Mouse (Mus musculus): ENCODE results near the gene Fbn1. TPM values are rescaled to one million over a fixed set of nuclear protein-coding genes. Genes with fewer than 3 reads are reported as not detected.

Fbn1 gene
- polyA plus RNA-seq, 1 experiment from 2014 or later: 2.1 TPM

- Histone ChIP-seq H3K4me3 (ENCODE audit: low read length) (no peak overlapping the region), H3K27me3 (replicated peaks; ENCODE audit: control insufficient read depth, insufficient read depth, low read length) (no peaks in the 10 kb centered on the region), H3K27ac (ENCODE audit: low read depth, low read length) (no peak overlapping the region), H3K36me3 (ENCODE audit: control insufficient read depth, insufficient read depth, low read length) (peaks cover 15% of the 10 kb centered on the region), H3K4me1 (ENCODE audit: control insufficient read depth, insufficient read depth, low read depth, low read length) (no peaks in the 10 kb centered on the region), H3K4me2 (ENCODE audit: low read length) (no peak overlapping the region), H3K9ac (ENCODE audit: low read depth, low read length) (no peak overlapping the region), H3K9me3 (ENCODE audit: control insufficient read depth, low read length) (no peaks in the 10 kb centered on the region)
- ATAC-seq: no peak
- WGBS: 88% methylated on average over 16 of the region's 16 CpGs
Measured at GRCm38 (mm10) chr2:125314169-125314925, 193.4 kb downstream of the Fbn1 start.

- Histone ChIP-seq H3K9me3 (ENCODE audit: control insufficient read depth, low read length) (no peaks in the 10 kb centered on the region), H3K36me3 (ENCODE audit: control insufficient read depth, insufficient read depth, low read length) (peaks cover 19% of the 10 kb centered on the region), H3K9ac (ENCODE audit: low read depth, low read length) (no peak overlapping the region), H3K4me3 (ENCODE audit: low read length) (no peak overlapping the region), H3K4me1 (ENCODE audit: control insufficient read depth, insufficient read depth, low read depth, low read length) (no peaks in the 10 kb centered on the region), H3K4me2 (ENCODE audit: low read length) (no peak overlapping the region), H3K27me3 (replicated peaks; ENCODE audit: control insufficient read depth, insufficient read depth, low read length) (no peaks in the 10 kb centered on the region), H3K27ac (ENCODE audit: low read depth, low read length) (no peak overlapping the region)
- no peak for ATAC-seq
- 93% methylated on average over 10 of the region's 10 CpGs for WGBS
Measured at GRCm38 (mm10) chr2:125309710-125310109, 198.1 kb downstream of the Fbn1 start.

DNA sequence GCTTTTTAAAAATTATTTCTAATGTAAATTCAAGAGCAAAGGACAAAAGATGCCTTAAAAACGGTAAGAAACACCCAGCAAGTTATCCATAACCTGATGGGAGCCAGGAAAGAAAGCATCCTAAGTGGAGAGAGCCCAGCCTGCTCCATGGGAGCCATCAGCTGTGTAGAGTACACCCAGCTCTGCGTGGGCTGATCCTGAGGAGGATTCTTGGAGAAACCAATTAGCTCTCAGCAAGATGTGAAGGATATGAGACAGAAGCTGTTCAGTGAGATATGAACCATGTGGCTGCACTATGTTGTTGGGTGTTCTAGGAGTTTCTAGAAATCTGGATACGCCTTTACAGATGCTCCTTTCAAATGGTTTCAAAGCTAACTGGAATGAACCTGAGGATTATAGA lies 202.1 kb downstream of the Fbn1 start:
- H3K9ac ChIP-seq (ENCODE audit: low read depth, low read length): no peak overlapping the region
- WGBS: 76% methylated on average over 3 of the region's 3 CpGs
- H3K27me3 ChIP-seq (replicated peaks; ENCODE audit: control insufficient read depth, insufficient read depth, low read length): no peaks in the 10 kb centered on the region
- H3K4me1 ChIP-seq (ENCODE audit: control insufficient read depth, insufficient read depth, low read depth, low read length): no peaks in the 10 kb centered on the region
- H3K27ac ChIP-seq (ENCODE audit: low read depth, low read length): no peak overlapping the region
- no peak overlapping the region for H3K4me3 ChIP-seq (ENCODE audit: low read length)
- H3K4me2 ChIP-seq (ENCODE audit: low read length): no peak overlapping the region
- H3K9me3 ChIP-seq (ENCODE audit: control insufficient read depth, low read length): no peaks in the 10 kb centered on the region
- H3K36me3 ChIP-seq (ENCODE audit: control insufficient read depth, insufficient read depth, low read length): peaks cover 8% of the 10 kb centered on the region; the same call in 1 of the 2 replicates
- no peak for ATAC-seq

GRCm38 (mm10) chr2:125304746-125305145 lies 203.0 kb downstream of the Fbn1 start:
- WGBS: 83% methylated on average over 3 of the region's 3 CpGs

DNA sequence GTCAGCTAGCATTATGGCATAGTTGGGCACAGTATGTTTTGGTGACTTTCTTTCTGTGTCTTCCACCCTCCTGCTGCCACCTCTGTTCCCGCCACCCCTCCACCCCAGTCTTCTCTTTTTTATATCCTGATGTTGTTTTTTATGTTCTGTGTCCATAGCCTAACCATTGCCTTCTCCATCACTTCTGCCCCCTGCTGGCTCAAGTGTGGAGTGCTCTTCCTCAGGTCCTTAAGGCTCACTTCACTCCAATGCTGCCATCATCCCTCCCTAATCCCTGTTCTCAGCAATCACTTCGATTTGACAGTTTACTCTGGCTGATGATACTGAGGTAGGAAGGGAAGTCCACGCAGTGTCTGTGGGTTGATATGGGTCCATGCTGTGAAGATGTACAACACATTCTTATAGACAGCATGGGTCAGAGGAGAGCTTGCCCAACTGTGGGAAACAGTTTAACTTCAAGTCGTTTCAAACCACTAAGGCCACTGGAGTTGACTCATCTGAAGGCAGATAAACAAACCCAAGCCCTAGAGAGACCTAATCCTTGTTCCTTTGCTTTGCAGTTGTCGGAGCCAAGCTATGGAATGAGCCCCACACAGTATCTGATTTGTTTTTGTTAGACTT lies 203.9 kb downstream of the Fbn1 start:
- Histone ChIP-seq H3K9ac (ENCODE audit: low read depth, low read length) (no peak overlapping the region), H3K27me3 (replicated peaks; ENCODE audit: control insufficient read depth, insufficient read depth, low read length) (no peaks in the 10 kb centered on the region), H3K9me3 (ENCODE audit: control insufficient read depth, low read length) (no peaks in the 10 kb centered on the region), H3K4me2 (ENCODE audit: low read length) (no peak overlapping the region), H3K4me3 (ENCODE audit: low read length) (no peak overlapping the region), H3K36me3 (ENCODE audit: control insufficient read depth, insufficient read depth, low read length) (peaks cover 1% of the 10 kb centered on the region; the same call in 1 of the 2 replicates), H3K27ac (ENCODE audit: low read depth, low read length) (no peak overlapping the region), H3K4me1 (ENCODE audit: control insufficient read depth, insufficient read depth, low read depth, low read length) (no peaks in the 10 kb centered on the region)
- ATAC-seq: no peak
- 85% methylated on average over 5 of the region's 5 CpGs for WGBS

More at GRCm38 (mm10) chr2:125304746-125305145, 203.0 kb downstream of the Fbn1 start:
- Histone ChIP-seq H3K36me3 (ENCODE audit: control insufficient read depth, insufficient read depth, low read length) (peaks cover 8% of the 10 kb centered on the region; the same call in 1 of the 2 replicates), H3K9me3 (ENCODE audit: control insufficient read depth, low read length) (no peaks in the 10 kb centered on the region), H3K4me3 (ENCODE audit: low read length) (no peak overlapping the region), H3K4me2 (ENCODE audit: low read length) (no peak overlapping the region), H3K9ac (ENCODE audit: low read depth, low read length) (no peak overlapping the region), H3K27me3 (replicated peaks; ENCODE audit: control insufficient read depth, insufficient read depth, low read length) (no peaks in the 10 kb centered on the region), H3K4me1 (ENCODE audit: control insufficient read depth, insufficient read depth, low read depth, low read length) (no peaks in the 10 kb centered on the region), H3K27ac (ENCODE audit: low read depth, low read length) (no peak overlapping the region)
- ATAC-seq: no peak

DNA sequence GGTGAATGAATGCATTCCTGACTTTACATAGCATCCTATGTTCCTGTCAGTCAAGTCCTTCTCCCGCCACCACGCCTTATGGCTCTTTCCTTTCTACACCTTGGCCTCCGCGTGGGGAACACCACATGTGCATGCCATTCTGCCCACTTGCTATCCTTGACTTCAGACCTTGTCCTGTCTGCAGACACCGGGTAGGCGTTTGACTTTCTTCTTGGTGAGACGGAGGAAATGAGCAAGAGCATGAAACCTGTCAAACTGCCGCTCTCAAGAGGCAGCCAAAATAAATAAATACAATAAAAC lies 205.2 kb downstream of the Fbn1 start:
- no peak for ATAC-seq

DNA sequence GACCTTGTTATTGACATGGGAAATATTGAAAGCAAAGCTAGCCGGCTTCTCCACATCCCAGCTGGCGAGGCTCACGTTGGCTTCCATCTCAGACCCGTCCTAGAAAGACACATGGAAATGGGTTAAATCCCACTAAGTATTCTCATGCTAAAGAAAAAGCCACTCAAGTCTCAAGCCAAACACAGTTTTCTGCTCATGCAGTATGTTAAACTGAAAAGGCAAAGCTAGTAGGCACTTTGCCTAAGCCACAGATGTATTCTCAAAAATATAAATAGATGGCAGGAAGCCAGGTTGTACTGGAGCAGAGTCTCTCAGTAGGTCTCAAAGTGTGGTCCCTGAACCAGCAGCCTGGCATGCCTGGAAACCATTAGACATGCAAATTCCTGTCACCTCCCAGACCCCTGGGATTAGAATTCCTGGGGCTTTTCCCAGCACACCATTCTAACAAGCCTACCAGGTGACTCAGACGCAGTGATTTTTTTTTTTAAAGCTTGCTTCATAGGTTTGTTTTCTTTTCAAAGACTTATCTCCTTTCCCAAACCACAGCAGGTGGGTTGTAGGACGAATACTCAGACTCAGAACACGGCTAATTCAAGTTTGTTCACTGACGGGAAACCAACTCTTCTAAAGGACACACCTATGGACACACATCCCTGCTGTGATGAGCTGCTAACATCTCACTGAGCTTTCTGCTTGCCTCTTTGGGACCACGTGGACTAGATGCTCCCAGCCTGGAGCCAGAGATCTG lies 205.7 kb downstream of the Fbn1 start:
- no peaks in the 10 kb centered on the region; the same call in 1 of the 2 replicates for H3K36me3 ChIP-seq (ENCODE audit: control insufficient read depth, insufficient read depth, low read length)

More for the DNA sequence above, 205.2 kb downstream of the Fbn1 start:
- 82% methylated on average over 8 of the region's 8 CpGs for WGBS
- H3K36me3 ChIP-seq (ENCODE audit: control insufficient read depth, insufficient read depth, low read length): no peaks in the 10 kb centered on the region; the same call in 1 of the 2 replicates
- no peak overlapping the region for H3K4me2 ChIP-seq (ENCODE audit: low read length)
- no peaks in the 10 kb centered on the region for H3K27me3 ChIP-seq (replicated peaks; ENCODE audit: control insufficient read depth, insufficient read depth, low read length)
- no peak overlapping the region for H3K4me3 ChIP-seq (ENCODE audit: low read length)
- no peak overlapping the region for H3K9ac ChIP-seq (ENCODE audit: low read depth, low read length)
- H3K9me3 ChIP-seq (ENCODE audit: control insufficient read depth, low read length): no peaks in the 10 kb centered on the region
- no peaks in the 10 kb centered on the region for H3K4me1 ChIP-seq (ENCODE audit: control insufficient read depth, insufficient read depth, low read depth, low read length)
- no peak overlapping the region for H3K27ac ChIP-seq (ENCODE audit: low read depth, low read length)

GRCm38 (mm10) chr2:125298841-125299240 lies 209.0 kb downstream of the Fbn1 start:
- no peaks in the 10 kb centered on the region for H3K27me3 ChIP-seq (replicated peaks; ENCODE audit: control insufficient read depth, insufficient read depth, low read length)
- no peaks in the 10 kb centered on the region for H3K4me1 ChIP-seq (ENCODE audit: control insufficient read depth, insufficient read depth, low read depth, low read length)
- no peak for ATAC-seq
- H3K9me3 ChIP-seq (ENCODE audit: control insufficient read depth, low read length): no peaks in the 10 kb centered on the region
- H3K4me2 ChIP-seq (ENCODE audit: low read length): no peak overlapping the region
- no peak overlapping the region for H3K27ac ChIP-seq (ENCODE audit: low read depth, low read length)
- no peak overlapping the region for H3K9ac ChIP-seq (ENCODE audit: low read depth, low read length)
- no peak overlapping the region for H3K4me3 ChIP-seq (ENCODE audit: low read length)
- WGBS: 100% methylated on average over 1 of the region's 1 CpGs
- no peaks in the 10 kb centered on the region; the same call in 1 of the 2 replicates for H3K36me3 ChIP-seq (ENCODE audit: control insufficient read depth, insufficient read depth, low read length)

More for the DNA sequence above, 205.7 kb downstream of the Fbn1 start:
- H3K27me3 ChIP-seq (replicated peaks; ENCODE audit: control insufficient read depth, insufficient read depth, low read length): no peaks in the 10 kb centered on the region
- H3K4me3 ChIP-seq (ENCODE audit: low read length): no peak overlapping the region
- no peak overlapping the region for H3K9ac ChIP-seq (ENCODE audit: low read depth, low read length)
- no peak for ATAC-seq
- H3K9me3 ChIP-seq (ENCODE audit: control insufficient read depth, low read length): no peaks in the 10 kb centered on the region
- no peaks in the 10 kb centered on the region for H3K4me1 ChIP-seq (ENCODE audit: control insufficient read depth, insufficient read depth, low read depth, low read length)
- 55% methylated on average over 9 of the region's 9 CpGs for WGBS
- H3K27ac ChIP-seq (ENCODE audit: low read depth, low read length): no peak overlapping the region
- no peak overlapping the region for H3K4me2 ChIP-seq (ENCODE audit: low read length)

DNA sequence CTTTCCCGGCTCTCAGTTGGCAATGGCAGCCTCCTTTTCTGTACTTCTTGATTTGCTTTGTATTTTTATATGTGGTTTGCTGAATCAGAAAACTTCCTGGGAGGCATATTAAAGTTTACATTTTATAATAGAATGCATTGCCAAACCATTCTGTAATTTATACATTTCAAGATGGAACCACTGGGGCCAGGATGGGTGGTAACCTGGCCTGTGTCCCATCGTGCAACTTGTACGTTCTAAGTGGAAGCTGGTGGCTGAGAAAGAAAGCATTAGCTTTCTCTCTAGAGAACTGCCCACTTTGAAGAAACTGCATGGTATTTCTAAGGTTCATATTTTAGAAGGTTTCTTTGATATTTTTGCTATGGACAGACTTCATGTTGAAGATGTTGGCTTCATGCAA lies 212.3 kb downstream of the Fbn1 start:
- no peak for ATAC-seq
- no peak overlapping the region for H3K4me2 ChIP-seq (ENCODE audit: low read length)
- no peak overlapping the region for H3K27ac ChIP-seq (ENCODE audit: low read depth, low read length)
- no peak overlapping the region for H3K4me3 ChIP-seq (ENCODE audit: low read length)
- no peaks in the 10 kb centered on the region for H3K27me3 ChIP-seq (replicated peaks; ENCODE audit: control insufficient read depth, insufficient read depth, low read length)
- H3K4me1 ChIP-seq (ENCODE audit: control insufficient read depth, insufficient read depth, low read depth, low read length): no peaks in the 10 kb centered on the region
- no peak overlapping the region for H3K9ac ChIP-seq (ENCODE audit: low read depth, low read length)
- 86% methylated on average over 3 of the region's 3 CpGs for WGBS
- H3K36me3 ChIP-seq (ENCODE audit: control insufficient read depth, insufficient read depth, low read length): no peaks in the 10 kb centered on the region
- H3K9me3 ChIP-seq (ENCODE audit: control insufficient read depth, low read length): no peaks in the 10 kb centered on the region
